Comparison of ENCODE assay signal across 9 mouse cellular contexts in genomic region chr4:82271547-82271946, GRCm38 (mm10).
DNase-seq lines count a peak whose midpoint lies in the region; ATAC-seq and TF ChIP-seq lines count a peak whose summit lies in the region.
"Had no signal": no experiment of that assay in that cellular context is flagged by ENCODE, and none has a peak within 500 bp of the region (broad histone marks: within the 10 kb centered on the region; RNA-seq: fewer than 3 reads in every experiment).

No protein-coding gene starts in this region.

- H3K36me3 ChIP-seq in intestine, postnatal 0 days (ENCODE audit: control insufficient read depth, insufficient read depth), result no peaks in the 10 kb centered on the region
- H3K36me3 ChIP-seq in intestine, embryonic 16.5 days (ENCODE audit: control insufficient read depth, insufficient read depth, low read length), result no peaks in the 10 kb centered on the region
- no peaks in the 10 kb centered on the region for H3K36me3 ChIP-seq in embryonic facial prominence, embryonic 13.5 days
- no peaks in the 10 kb centered on the region for H3K36me3 ChIP-seq in forebrain, embryonic 13.5 days (ENCODE audit: poor library complexity, severe bottlenecking)
- H3K36me3 ChIP-seq in midbrain, embryonic 15.5 days (replicated peaks), result no peaks in the 10 kb centered on the region

- 0 out of 2 replicates have a peak, but pooled peaks have one; percentile 13 for TF ChIP-seq CTCF in intestine, postnatal 0 days (IDR thresholded peaks at IDR 0.05; ENCODE audit: low read depth)

- H3K4me3 ChIP-seq in intestine, postnatal 0 days (ENCODE audit: low read depth, low read length), result no peak overlapping the region
- no peak overlapping the region for H3K4me3 ChIP-seq in intestine, embryonic 16.5 days (ENCODE audit: low read length)
- no peak overlapping the region for H3K4me3 ChIP-seq in embryonic facial prominence, embryonic 13.5 days
- H3K4me3 ChIP-seq in forebrain, embryonic 13.5 days, result no peak overlapping the region
- H3K4me3 ChIP-seq in midbrain, embryonic 15.5 days, result no peak overlapping the region

- H3K4me1 ChIP-seq in intestine, postnatal 0 days (replicated peaks; ENCODE audit: control insufficient read depth, insufficient read depth, low read length), result no peaks in the 10 kb centered on the region
- no peaks in the 10 kb centered on the region for H3K4me1 ChIP-seq in intestine, embryonic 16.5 days (ENCODE audit: control insufficient read depth, insufficient read depth, low read length)
- H3K4me1 ChIP-seq in embryonic facial prominence, embryonic 13.5 days, result peaks cover 50% of the 10 kb centered on the region
- peaks cover 17% of the 10 kb centered on the region; the same call in 1 of the 2 replicates for H3K4me1 ChIP-seq in forebrain, embryonic 13.5 days
- H3K4me1 ChIP-seq in midbrain, embryonic 15.5 days, result 0 out of 2 replicates have a peak, but pooled peaks cover 6% of the 10 kb centered on the region

- H3K9ac ChIP-seq in intestine, postnatal 0 days (ENCODE audit: low read depth, low read length), result no peak overlapping the region
- no peak overlapping the region for H3K9ac ChIP-seq in intestine, embryonic 16.5 days (ENCODE audit: low read depth, low read length)
- H3K9ac ChIP-seq in embryonic facial prominence, embryonic 13.5 days, result no peak overlapping the region
- no peak overlapping the region for H3K9ac ChIP-seq in forebrain, embryonic 13.5 days
- H3K9ac ChIP-seq in midbrain, embryonic 15.5 days, result no peak overlapping the region

- intact Hi-C loops in left cerebral cortex, postnatal 4 days (cut with DNase I), result no loop called here

- DNase-seq in left cerebral cortex, postnatal 4 days, result no peak
- DNase-seq: thymus, adult 2 months had no signal

- 82% methylated on average over 3 of the region's 3 CpGs for WGBS in intestine, postnatal 0 days
- WGBS in intestine, embryonic 16.5 days, result 74% methylated on average over 3 of the region's 3 CpGs
- 51% methylated on average over 3 of the region's 3 CpGs for WGBS in embryonic facial prominence, embryonic 13.5 days
- 52% methylated on average over 3 of the region's 3 CpGs for WGBS in forebrain, embryonic 13.5 days
- 48% methylated on average over 3 of the region's 3 CpGs for WGBS in midbrain, embryonic 15.5 days

- H3K27ac ChIP-seq in intestine, postnatal 0 days (ENCODE audit: low read depth, low read length), result no peak overlapping the region
- H3K27ac ChIP-seq in intestine, embryonic 16.5 days (ENCODE audit: low read length), result no peak overlapping the region
- H3K27ac ChIP-seq in embryonic facial prominence, embryonic 13.5 days, result peak overlapping the region; percentile 85
- peak overlapping the region; percentile 45 for H3K27ac ChIP-seq in forebrain, embryonic 13.5 days
- H3K27ac ChIP-seq in midbrain, embryonic 15.5 days, result no peak overlapping the region
- H3K27ac ChIP-seq: macrophage had no signal

- no peaks in the 10 kb centered on the region for H3K27me3 ChIP-seq in intestine, postnatal 0 days (replicated peaks; ENCODE audit: control insufficient read depth, insufficient read depth, low read length)
- no peaks in the 10 kb centered on the region for H3K27me3 ChIP-seq in intestine, embryonic 16.5 days (replicated peaks; ENCODE audit: control insufficient read depth, insufficient read depth, low read length)
- no peaks in the 10 kb centered on the region for H3K27me3 ChIP-seq in embryonic facial prominence, embryonic 13.5 days
- no peaks in the 10 kb centered on the region for H3K27me3 ChIP-seq in forebrain, embryonic 13.5 days
- H3K27me3 ChIP-seq in midbrain, embryonic 15.5 days (replicated peaks), result no peaks in the 10 kb centered on the region

- H3K4me2 ChIP-seq in intestine, postnatal 0 days (replicated peaks; ENCODE audit: low read depth), result no peak overlapping the region
- no peak overlapping the region for H3K4me2 ChIP-seq in intestine, embryonic 16.5 days (ENCODE audit: low read depth, low read length)
- no peak overlapping the region for H3K4me2 ChIP-seq in embryonic facial prominence, embryonic 13.5 days
- H3K4me2 ChIP-seq in forebrain, embryonic 13.5 days, result no peak overlapping the region
- no peak overlapping the region for H3K4me2 ChIP-seq in midbrain, embryonic 15.5 days

- no peak for ATAC-seq in intestine, postnatal 0 days
- ATAC-seq in intestine, embryonic 16.5 days, result no peak
- no peak for ATAC-seq in embryonic facial prominence, embryonic 13.5 days (ENCODE audit: insufficient number of reproducible peaks, insufficient read depth, low FRiP score, low TSS enrichment, low read depth)
- ATAC-seq in forebrain, embryonic 13.5 days, result peak; percentile 57; the same call in 1 of the 2 replicates
- peak; percentile 66; the same call in 1 of the 2 replicates for ATAC-seq in midbrain, embryonic 15.5 days (replicated peaks)
- ATAC-seq in megakaryocyte, adult 5-6 weeks (ENCODE audit: poor library complexity, severe bottlenecking), result no peak

- no peaks in the 10 kb centered on the region for H3K9me3 ChIP-seq in intestine, postnatal 0 days (ENCODE audit: control insufficient read depth)
- H3K9me3 ChIP-seq in intestine, embryonic 16.5 days (ENCODE audit: control insufficient read depth, low read length), result no peaks in the 10 kb centered on the region
- H3K9me3 ChIP-seq in embryonic facial prominence, embryonic 13.5 days, result no peaks in the 10 kb centered on the region
- no peaks in the 10 kb centered on the region for H3K9me3 ChIP-seq in forebrain, embryonic 13.5 days (replicated peaks)
- no peaks in the 10 kb centered on the region for H3K9me3 ChIP-seq in midbrain, embryonic 15.5 days

Comparison
In these comparisons a context has a peak if more than half of its experiments do, and no peak if none do; other contexts are left out.
1. ATAC-seq: peak in forebrain, embryonic 13.5 days (single experiment) and midbrain, embryonic 15.5 days (single experiment); none in intestine, postnatal 0 days (single experiment), intestine, embryonic 16.5 days (single experiment), embryonic facial prominence, embryonic 13.5 days (single experiment) and megakaryocyte, adult 5-6 weeks (single experiment).
2. H3K27ac ChIP-seq: peak in embryonic facial prominence, embryonic 13.5 days (single experiment) and forebrain, embryonic 13.5 days (single experiment); none in intestine, postnatal 0 days (single experiment), intestine, embryonic 16.5 days (single experiment) and midbrain, embryonic 15.5 days (single experiment).